Comparison of ENCODE assay signal across 9 mouse cellular contexts in genomic region chr14:27192450-27192849, GRCm38 (mm10).
DNase-seq lines count a peak whose midpoint lies in the region; ATAC-seq and TF ChIP-seq lines count a peak whose summit lies in the region.
"Had no signal": no experiment of that assay in that cellular context is flagged by ENCODE, and none has a peak within 500 bp of the region (broad histone marks: within the 10 kb centered on the region; RNA-seq: fewer than 3 reads in every experiment).

No protein-coding gene starts in this region.

- no peak overlapping the region for H3K27ac ChIP-seq in left cerebral cortex, adult 2 months
- H3K27ac ChIP-seq: lung, embryonic 15.5 days had no signal

- peak; percentile 63 for TF ChIP-seq CTCF in left cerebral cortex, adult 2 months (IDR thresholded peaks at IDR 0.05)

- DNase-seq in cerebellum, adult 11-12 months = peak; percentile 15
- DNase-seq in cerebellum, postnatal 4 days (ENCODE audit: low spot score in 2 of 2) = no peak
- DNase-seq in left cerebral cortex, adult 2 months (ENCODE audit: extremely low spot score in 1 of 2, low spot score in 2 of 2) = peak in 1 of 2 experiments; percentile 25
- no peak for DNase-seq in left cerebral cortex, adult 8-10 months (ENCODE audit: low spot score in 2 of 2)
- DNase-seq in spleen, adult 12 weeks (ENCODE audit: low spot score) = peak; percentile 13
- DNase-seq in right cerebral cortex, postnatal 36 days (ENCODE audit: low spot score in 2 of 2) = no peak
- no peak for DNase-seq in testis, postnatal 10 days (ENCODE audit: low spot score)

- peak; percentile 76 for ATAC-seq in inflammation-experienced regulatory T-cells, adult 6 months

- no peak overlapping the region for H3K4me3 ChIP-seq in left cerebral cortex, adult 2 months
- H3K4me3 ChIP-seq: lung, embryonic 15.5 days had no signal

- intact Hi-C loops in left cerebral cortex, adult 2 months (cut with DNase I) = loop anchor here (2.0 kb wide), 1 partner anchor 144 kb away; no protein-coding TSS in a partner anchor

Comparison
In these comparisons a context has a peak if more than half of its experiments do, and no peak if none do; other contexts are left out.
1. DNase-seq: peak in cerebellum, adult 11-12 months (single experiment) and spleen, adult 12 weeks (single experiment); none in cerebellum, postnatal 4 days (0 of 2), left cerebral cortex, adult 8-10 months (0 of 2), right cerebral cortex, postnatal 36 days (0 of 2) and testis, postnatal 10 days (single experiment).